Mouse (Mus musculus): ENCODE data around the gene Lsg1. TPM values are rescaled to one million over a fixed set of nuclear protein-coding genes. Genes with fewer than 3 reads are reported as not detected.

Gene Lsg1
- polyA plus RNA-seq, 1 experiment from 2014 or later, result 79.4 TPM

DNA sequence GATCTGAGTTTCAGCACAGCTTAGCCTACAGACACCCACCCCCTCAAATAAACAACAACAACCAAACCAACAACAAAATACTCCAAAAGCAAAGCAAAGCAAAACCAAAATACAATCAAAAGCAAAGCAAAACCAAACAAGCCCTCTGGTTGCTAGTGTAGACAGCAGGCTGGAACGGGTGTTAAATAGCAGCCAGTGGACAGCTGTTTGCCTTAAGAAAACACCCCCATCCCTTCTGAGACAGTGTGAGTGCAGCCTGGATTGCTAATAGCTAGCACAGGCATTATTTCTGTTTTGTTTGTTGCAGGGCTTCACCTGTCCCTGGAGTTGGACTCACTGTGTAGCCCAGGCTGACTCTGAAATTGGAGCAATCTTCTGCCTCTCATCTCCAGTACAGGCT is 54.5 kb downstream of the Lsg1 start:
- DNase-seq (ENCODE audit: low spot score) (no peak), ATAC-seq (ENCODE audit: insufficient read depth, low FRiP score, low TSS enrichment) (no peak)
- 36% methylated on average over 1 of the region's 1 CpGs for WGBS
- Histone ChIP-seq H3K4me1 (ENCODE audit: control insufficient read depth, insufficient read depth, low read length) (no peaks in the 10 kb centered on the region), H3K27ac (ENCODE audit: low read depth, low read length) (no peak overlapping the region), H3K4me2 (ENCODE audit: low read depth) (no peak overlapping the region), H3K4me3 (ENCODE audit: low read depth, low read length) (no peak overlapping the region), H3K36me3 (ENCODE audit: control insufficient read depth, insufficient read depth, low read length) (peaks cover 3% of the 10 kb centered on the region; the same call in 1 of the 2 replicates), H3K9ac (ENCODE audit: low read length) (no peak overlapping the region), H3K27me3 (ENCODE audit: control insufficient read depth, insufficient read depth, low read length) (no peaks in the 10 kb centered on the region), H3K9me3 (ENCODE audit: control insufficient read depth, low read length) (no peaks in the 10 kb centered on the region)

DNA sequence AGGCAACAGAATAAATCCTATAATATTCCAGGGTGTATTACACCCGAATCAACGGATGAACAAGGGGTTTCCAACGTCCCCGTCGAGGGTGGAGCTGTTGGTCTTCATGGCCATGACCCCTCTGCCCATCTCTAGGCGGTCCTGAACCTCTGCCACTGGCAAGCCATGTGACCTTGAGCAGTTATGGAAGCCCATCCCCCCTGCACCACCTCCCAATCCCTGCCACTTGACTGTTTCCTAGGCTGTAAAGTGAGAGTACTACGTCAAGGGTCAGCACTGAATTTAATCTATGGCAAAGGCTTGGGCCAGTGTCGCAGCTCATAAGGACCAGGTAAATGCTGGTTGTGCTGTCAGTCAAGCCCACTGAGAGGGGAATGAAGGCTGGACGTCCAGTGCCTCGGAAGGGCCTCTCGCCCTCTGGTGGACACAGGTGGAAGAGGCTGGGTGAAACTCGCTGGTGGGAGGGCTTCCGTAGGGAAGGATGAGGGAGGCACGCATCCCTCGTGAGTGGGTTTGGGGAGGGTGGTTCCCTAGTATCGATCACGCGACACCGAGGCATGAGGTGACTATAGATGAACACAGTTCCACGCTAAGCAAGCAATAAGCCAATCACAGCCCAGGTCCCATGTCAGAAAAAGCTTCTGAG is 55.5 kb downstream of the Lsg1 start:
- Histone ChIP-seq H3K27ac (ENCODE audit: low read depth, low read length) (no peak overlapping the region), H3K4me1 (ENCODE audit: control insufficient read depth, insufficient read depth, low read length) (no peaks in the 10 kb centered on the region), H3K4me2 (ENCODE audit: low read depth) (no peak overlapping the region), H3K4me3 (ENCODE audit: low read depth, low read length) (no peak overlapping the region), H3K36me3 (ENCODE audit: control insufficient read depth, insufficient read depth, low read length) (peaks cover 3% of the 10 kb centered on the region; the same call in 1 of the 2 replicates), H3K27me3 (ENCODE audit: control insufficient read depth, insufficient read depth, low read length) (no peaks in the 10 kb centered on the region), H3K9ac (ENCODE audit: low read length) (no peak overlapping the region), H3K9me3 (ENCODE audit: control insufficient read depth, low read length) (no peaks in the 10 kb centered on the region)
- DNase-seq (ENCODE audit: low spot score) (peak; percentile 59), ATAC-seq (ENCODE audit: insufficient read depth, low FRiP score, low TSS enrichment) (peak; percentile 46; the same call in 1 of the 2 replicates)
- WGBS, result 32% methylated on average over 20 of the region's 20 CpGs

DNA sequence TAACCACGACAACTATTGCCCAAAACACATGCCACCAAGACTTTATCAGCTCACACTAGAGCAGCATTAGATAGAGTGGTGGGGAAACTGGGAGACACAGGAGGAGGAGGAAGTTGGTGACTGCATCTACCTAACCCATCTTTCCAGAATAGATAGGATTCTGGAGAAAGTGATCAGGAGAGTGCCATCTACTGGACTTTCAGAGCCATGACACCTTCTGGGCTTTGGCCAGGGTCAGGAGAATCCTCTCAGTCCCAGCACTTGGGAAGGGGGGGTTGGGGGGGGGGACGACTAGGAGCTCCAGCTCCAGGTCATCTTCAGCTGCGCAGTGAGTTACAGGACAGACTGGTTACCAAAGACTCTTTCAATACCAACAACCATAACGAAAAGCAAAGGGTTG is 56.6 kb downstream of the Lsg1 start:
- no peak overlapping the region for H3K4me3 ChIP-seq (ENCODE audit: low read depth, low read length)
- ATAC-seq (ENCODE audit: insufficient read depth, low FRiP score, low TSS enrichment) (no peak), DNase-seq (ENCODE audit: low spot score) (peak; percentile 33)
- no peak overlapping the region for H3K9ac ChIP-seq (ENCODE audit: low read length)
- WGBS, result 44% methylated on average over 4 of the region's 4 CpGs
- no peak overlapping the region for H3K4me2 ChIP-seq (ENCODE audit: low read depth)
- H3K9me3 ChIP-seq (ENCODE audit: control insufficient read depth, low read length), result no peaks in the 10 kb centered on the region
- H3K27me3 ChIP-seq (ENCODE audit: control insufficient read depth, insufficient read depth, low read length), result no peaks in the 10 kb centered on the region
- H3K4me1 ChIP-seq (ENCODE audit: control insufficient read depth, insufficient read depth, low read length), result no peaks in the 10 kb centered on the region
- peaks cover 3% of the 10 kb centered on the region; the same call in 1 of the 2 replicates for H3K36me3 ChIP-seq (ENCODE audit: control insufficient read depth, insufficient read depth, low read length)
- no peak overlapping the region for H3K27ac ChIP-seq (ENCODE audit: low read depth, low read length)

DNA sequence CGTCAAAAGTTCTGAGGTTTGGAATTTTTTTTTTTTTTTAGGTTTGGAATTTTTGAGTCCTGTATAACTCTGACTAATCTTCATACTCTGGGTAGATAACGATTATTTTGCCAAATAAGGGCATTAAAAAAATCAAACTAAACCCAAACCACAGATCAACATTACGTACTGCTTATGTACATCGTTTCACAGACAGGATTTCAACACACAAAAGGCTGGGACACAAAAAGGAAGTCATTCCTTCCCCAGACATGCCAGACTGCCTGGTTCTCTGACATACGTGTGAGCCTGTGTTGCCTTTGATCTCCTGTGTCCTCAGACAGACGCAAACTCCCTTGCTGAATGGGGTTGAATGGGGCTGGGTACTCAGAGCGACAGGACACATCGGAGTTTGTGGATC is 59.0 kb downstream of the Lsg1 start:
- Histone ChIP-seq H3K27ac (ENCODE audit: low read depth, low read length) (no peak overlapping the region), H3K36me3 (ENCODE audit: control insufficient read depth, insufficient read depth, low read length) (peaks cover 3% of the 10 kb centered on the region; the same call in 1 of the 2 replicates), H3K4me2 (ENCODE audit: low read depth) (no peak overlapping the region), H3K4me1 (ENCODE audit: control insufficient read depth, insufficient read depth, low read length) (no peaks in the 10 kb centered on the region), H3K9me3 (ENCODE audit: control insufficient read depth, low read length) (no peaks in the 10 kb centered on the region), H3K27me3 (ENCODE audit: control insufficient read depth, insufficient read depth, low read length) (no peaks in the 10 kb centered on the region), H3K4me3 (ENCODE audit: low read depth, low read length) (no peak overlapping the region), H3K9ac (ENCODE audit: low read length) (no peak overlapping the region)
- DNase-seq (ENCODE audit: low spot score), result no peak
- 90% methylated on average over 8 of the region's 8 CpGs for WGBS
- no peak for ATAC-seq (ENCODE audit: insufficient read depth, low FRiP score, low TSS enrichment)

DNA sequence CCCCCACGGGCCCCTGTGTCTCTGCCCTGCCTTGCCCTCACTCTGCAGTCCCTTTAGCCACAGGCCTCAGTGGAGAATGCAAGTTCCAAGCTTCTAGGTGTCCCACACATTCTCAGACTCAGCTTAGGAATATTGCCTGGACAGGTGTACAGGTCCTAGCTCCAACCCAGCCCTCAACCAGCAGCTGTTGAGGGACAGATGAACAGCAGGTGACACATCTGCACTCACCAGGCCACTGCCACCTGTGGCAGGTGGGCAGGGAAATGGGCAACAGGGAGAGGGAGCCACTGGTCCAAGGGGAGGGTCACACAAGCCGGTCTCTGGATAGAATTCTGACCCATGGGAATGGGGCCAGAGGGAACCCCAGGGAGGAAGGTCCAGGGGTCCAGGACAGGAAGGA is 59.5 kb downstream of the Lsg1 start:
- WGBS, result 71% methylated on average over 2 of the region's 2 CpGs
- H3K36me3 ChIP-seq (ENCODE audit: control insufficient read depth, insufficient read depth, low read length), result peaks cover 3% of the 10 kb centered on the region; the same call in 1 of the 2 replicates
- ATAC-seq (ENCODE audit: insufficient read depth, low FRiP score, low TSS enrichment) (no peak), DNase-seq (ENCODE audit: low spot score) (no peak)
- H3K27ac ChIP-seq (ENCODE audit: low read depth, low read length), result no peak overlapping the region
- H3K4me2 ChIP-seq (ENCODE audit: low read depth), result no peak overlapping the region
- H3K4me1 ChIP-seq (ENCODE audit: control insufficient read depth, insufficient read depth, low read length), result no peaks in the 10 kb centered on the region
- no peak overlapping the region for H3K9ac ChIP-seq (ENCODE audit: low read length)
- H3K9me3 ChIP-seq (ENCODE audit: control insufficient read depth, low read length), result no peaks in the 10 kb centered on the region
- no peak overlapping the region for H3K4me3 ChIP-seq (ENCODE audit: low read depth, low read length)
- no peaks in the 10 kb centered on the region for H3K27me3 ChIP-seq (ENCODE audit: control insufficient read depth, insufficient read depth, low read length)

DNA sequence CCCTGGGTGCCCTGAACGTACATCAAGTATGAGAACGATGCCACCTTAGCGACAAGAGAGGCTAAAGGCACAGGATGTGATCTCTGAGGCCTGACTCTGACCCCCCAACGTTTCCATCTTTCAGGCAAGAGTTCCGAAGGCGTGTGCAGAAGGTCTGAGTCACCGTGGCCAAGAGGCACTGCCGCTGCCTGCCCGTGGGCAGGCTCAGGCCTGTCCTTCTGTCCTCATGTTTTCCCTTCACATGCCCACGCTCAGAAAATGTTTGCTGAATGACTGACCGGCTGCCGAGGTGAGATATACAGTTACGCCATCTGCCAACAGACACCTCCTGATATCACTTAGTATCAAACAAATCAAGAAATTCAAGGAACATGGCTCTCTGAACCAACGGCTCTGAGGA is 61.6 kb downstream of the Lsg1 start:
- DNase-seq (ENCODE audit: low spot score), result no peak
- Histone ChIP-seq H3K9me3 (ENCODE audit: control insufficient read depth, low read length) (no peaks in the 10 kb centered on the region), H3K9ac (ENCODE audit: low read length) (no peak overlapping the region), H3K36me3 (ENCODE audit: control insufficient read depth, insufficient read depth, low read length) (peaks cover 3% of the 10 kb centered on the region; the same call in 1 of the 2 replicates), H3K4me1 (ENCODE audit: control insufficient read depth, insufficient read depth, low read length) (no peaks in the 10 kb centered on the region), H3K27ac (ENCODE audit: low read depth, low read length) (no peak overlapping the region), H3K27me3 (ENCODE audit: control insufficient read depth, insufficient read depth, low read length) (no peaks in the 10 kb centered on the region), H3K4me2 (ENCODE audit: low read depth) (no peak overlapping the region), H3K4me3 (ENCODE audit: low read depth, low read length) (no peak overlapping the region)
- WGBS, result 80% methylated on average over 14 of the region's 14 CpGs
- ATAC-seq (ENCODE audit: insufficient read depth, low FRiP score, low TSS enrichment), result no peak

DNA sequence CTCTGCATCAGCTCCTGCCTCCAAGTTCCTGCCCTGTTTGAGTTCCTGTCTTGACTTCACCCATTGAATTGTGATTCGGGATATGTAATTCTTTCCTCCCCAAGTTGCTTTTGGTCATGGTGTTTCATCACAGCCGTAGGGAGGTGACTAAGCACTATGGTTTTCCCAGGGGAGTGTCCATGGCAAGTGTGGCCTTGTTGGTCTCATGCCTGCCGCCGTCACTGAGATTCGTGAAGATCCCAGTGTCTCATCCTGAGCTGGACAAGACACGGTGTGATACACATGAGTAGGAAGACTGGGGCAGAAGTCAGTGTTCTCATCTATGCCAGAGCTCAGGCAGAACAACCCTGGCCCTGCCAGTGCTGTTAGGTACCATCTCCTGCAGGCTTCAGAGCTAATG is 62.9 kb downstream of the Lsg1 start:
- Histone ChIP-seq H3K9ac (ENCODE audit: low read length) (no peak overlapping the region), H3K27ac (ENCODE audit: low read depth, low read length) (no peak overlapping the region), H3K4me1 (ENCODE audit: control insufficient read depth, insufficient read depth, low read length) (no peaks in the 10 kb centered on the region), H3K27me3 (ENCODE audit: control insufficient read depth, insufficient read depth, low read length) (no peaks in the 10 kb centered on the region), H3K4me3 (ENCODE audit: low read depth, low read length) (no peak overlapping the region), H3K4me2 (ENCODE audit: low read depth) (no peak overlapping the region), H3K9me3 (ENCODE audit: control insufficient read depth, low read length) (no peaks in the 10 kb centered on the region), H3K36me3 (ENCODE audit: control insufficient read depth, insufficient read depth, low read length) (peaks cover 3% of the 10 kb centered on the region; the same call in 1 of the 2 replicates)
- ATAC-seq (ENCODE audit: insufficient read depth, low FRiP score, low TSS enrichment) (no peak), DNase-seq (ENCODE audit: low spot score) (no peak)
- 94% methylated on average over 6 of the region's 6 CpGs for WGBS

DNA sequence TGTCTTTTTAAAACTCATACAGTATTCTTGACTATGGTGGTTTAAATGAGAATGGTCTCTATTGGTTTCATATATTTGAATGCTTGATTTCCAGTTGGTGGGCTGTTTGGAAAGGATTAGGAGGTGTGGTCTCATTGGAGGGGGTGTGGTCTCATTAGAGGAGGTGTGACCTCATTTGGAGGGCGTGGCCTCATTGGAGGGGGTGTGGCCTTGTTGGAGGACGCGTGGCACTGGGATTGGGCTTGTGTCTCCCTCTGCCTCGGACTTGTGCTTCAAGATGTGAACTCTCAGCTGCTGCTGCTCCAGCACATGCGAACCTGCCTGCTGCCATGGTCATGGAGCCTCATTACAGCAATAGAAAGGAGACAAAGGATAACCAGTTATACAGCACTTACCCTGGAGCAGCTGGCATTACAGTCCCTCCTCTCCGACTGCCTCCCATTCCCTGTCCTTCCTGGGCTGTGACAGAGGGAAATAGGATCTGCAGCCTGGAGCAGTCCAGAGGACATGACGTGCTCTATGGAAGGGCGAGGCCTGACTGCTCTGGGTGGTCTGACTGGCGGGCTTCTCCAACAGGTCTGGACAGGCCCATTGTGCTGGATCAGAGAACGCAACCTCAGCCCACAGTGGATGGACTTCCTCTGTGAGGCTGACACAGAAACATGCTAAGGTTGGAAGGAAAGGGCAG is 65.0 kb downstream of the Lsg1 start:
- WGBS, result 67% methylated on average over 10 of the region's 10 CpGs
- Histone ChIP-seq H3K36me3 (ENCODE audit: control insufficient read depth, insufficient read depth, low read length) (no peaks in the 10 kb centered on the region), H3K9me3 (ENCODE audit: control insufficient read depth, low read length) (no peaks in the 10 kb centered on the region), H3K4me1 (ENCODE audit: control insufficient read depth, insufficient read depth, low read length) (no peaks in the 10 kb centered on the region), H3K27me3 (ENCODE audit: control insufficient read depth, insufficient read depth, low read length) (no peaks in the 10 kb centered on the region), H3K4me3 (ENCODE audit: low read depth, low read length) (no peak overlapping the region), H3K27ac (ENCODE audit: low read depth, low read length) (no peak overlapping the region), H3K4me2 (ENCODE audit: low read depth) (no peak overlapping the region), H3K9ac (ENCODE audit: low read length) (no peak overlapping the region)
- no peak for ATAC-seq (ENCODE audit: insufficient read depth, low FRiP score, low TSS enrichment)
- no peak for DNase-seq (ENCODE audit: low spot score)

DNA sequence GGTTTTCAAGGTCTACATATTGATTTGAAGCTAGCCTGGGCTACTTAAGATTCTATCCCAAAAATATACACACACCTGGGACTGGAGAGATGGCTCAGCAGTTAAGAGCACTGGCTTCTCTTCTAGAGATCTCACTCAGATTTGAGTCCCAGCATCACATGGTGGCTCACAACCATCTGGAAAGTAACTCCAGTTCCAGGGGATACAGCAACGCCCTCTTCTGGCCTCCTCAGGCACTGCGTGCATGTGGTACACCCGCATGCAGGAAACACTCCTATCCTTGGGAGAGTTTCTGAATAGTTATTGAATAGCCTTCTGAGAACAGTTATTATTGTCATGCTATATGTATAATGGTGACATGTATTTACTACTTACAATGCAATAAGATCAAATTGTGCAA is 66.2 kb downstream of the Lsg1 start:
- 68% methylated on average over 3 of the region's 3 CpGs for WGBS
- Histone ChIP-seq H3K27ac (ENCODE audit: low read depth, low read length) (no peak overlapping the region), H3K4me1 (ENCODE audit: control insufficient read depth, insufficient read depth, low read length) (no peaks in the 10 kb centered on the region), H3K36me3 (ENCODE audit: control insufficient read depth, insufficient read depth, low read length) (no peaks in the 10 kb centered on the region), H3K9me3 (ENCODE audit: control insufficient read depth, low read length) (no peaks in the 10 kb centered on the region; the same call in 1 of the 2 replicates), H3K4me2 (ENCODE audit: low read depth) (no peak overlapping the region), H3K4me3 (ENCODE audit: low read depth, low read length) (no peak overlapping the region), H3K27me3 (ENCODE audit: control insufficient read depth, insufficient read depth, low read length) (no peaks in the 10 kb centered on the region), H3K9ac (ENCODE audit: low read length) (no peak overlapping the region)
- DNase-seq (ENCODE audit: low spot score) (no peak), ATAC-seq (ENCODE audit: insufficient read depth, low FRiP score, low TSS enrichment) (no peak)

Measured in neural tube, embryonic 11.5 days (tissue).